Mouse (Mus musculus) lung, embryonic 15.5 days (tissue): Measurements from ENCODE around the gene Pgm5. TPM values are rescaled to one million over a fixed set of nuclear protein-coding genes. Genes with fewer than 3 reads are reported as not detected.

Experiments used
- ATAC-seq: fragments of 200-750 bp; cut with Nextera tagmentation; 2 replicates; pipeline ENCODE4 v1.8.0; 2017; ENCODE audit warnings: moderate number of reproducible peaks, borderline replicate concordance; ENCODE audit not compliant: low FRiP score, low TSS enrichment; ENCODE audit errors: extremely low read depth
- H3K27ac ChIP-seq: fragments of 300-500 bp; sonication (generic); 2 replicates; pipeline ENCODE4 v1.5.1; 2015; ENCODE audit warnings: moderate library complexity, mild to moderate bottlenecking, inconsistent platforms
- H3K27me3 ChIP-seq: fragments of 300-500 bp; sonication (generic); 2 replicates; pipeline ENCODE4 v1.6.1; 2015; ENCODE audit warnings: inconsistent platforms
- H3K36me3 ChIP-seq: fragments of 300-500 bp; sonication (generic); 2 replicates; pipeline ENCODE4 v1.6.1; 2015; ENCODE audit warnings: inconsistent platforms
- H3K4me1 ChIP-seq: fragments of 300-500 bp; sonication (generic); 2 replicates; pipeline ENCODE4 v1.6.1; 2015; ENCODE audit warnings: inconsistent platforms
- H3K4me2 ChIP-seq: fragments of 300-500 bp; sonication (generic); 2 replicates; pipeline ENCODE4 v1.6.1; 2015; ENCODE audit warnings: inconsistent platforms, mild to moderate bottlenecking, moderate library complexity
- H3K4me3 ChIP-seq: fragments of 300-500 bp; sonication (generic); 2 replicates; pipeline ENCODE4 v1.5.1; 2015; ENCODE audit warnings: mild to moderate bottlenecking, inconsistent platforms
- H3K9ac ChIP-seq: fragments of 300-500 bp; sonication (generic); 2 replicates; pipeline ENCODE4 v1.6.1; 2015; ENCODE audit warnings: inconsistent platforms
- H3K9me3 ChIP-seq: fragments of 300-500 bp; sonication (generic); 2 replicates; pipeline ENCODE4 v1.6.1; 2016; ENCODE audit warnings: inconsistent platforms
- WGBS: fragments of 180-500 bp; shearing (Covaris S2); methylation state at CpG from one replicate; pipeline ENCODE4 v1.1.7; 2015; 5-methylcytosine and 5-hydroxymethylcytosine counted together
- polyA plus RNA-seq: library from polyadenylated mRNA; unstranded; fragments of >200 nt; fragmentation: Nextera tagmentation; extraction: Ambion mirVana; gene quantifications from 2 replicates; pipeline ENCODE4 v1.2.1, GENCODE M21; 2015

The Pgm5 gene
- polyA plus RNA-seq = 3.0 and 3.1 TPM in 2 replicates

DNA sequence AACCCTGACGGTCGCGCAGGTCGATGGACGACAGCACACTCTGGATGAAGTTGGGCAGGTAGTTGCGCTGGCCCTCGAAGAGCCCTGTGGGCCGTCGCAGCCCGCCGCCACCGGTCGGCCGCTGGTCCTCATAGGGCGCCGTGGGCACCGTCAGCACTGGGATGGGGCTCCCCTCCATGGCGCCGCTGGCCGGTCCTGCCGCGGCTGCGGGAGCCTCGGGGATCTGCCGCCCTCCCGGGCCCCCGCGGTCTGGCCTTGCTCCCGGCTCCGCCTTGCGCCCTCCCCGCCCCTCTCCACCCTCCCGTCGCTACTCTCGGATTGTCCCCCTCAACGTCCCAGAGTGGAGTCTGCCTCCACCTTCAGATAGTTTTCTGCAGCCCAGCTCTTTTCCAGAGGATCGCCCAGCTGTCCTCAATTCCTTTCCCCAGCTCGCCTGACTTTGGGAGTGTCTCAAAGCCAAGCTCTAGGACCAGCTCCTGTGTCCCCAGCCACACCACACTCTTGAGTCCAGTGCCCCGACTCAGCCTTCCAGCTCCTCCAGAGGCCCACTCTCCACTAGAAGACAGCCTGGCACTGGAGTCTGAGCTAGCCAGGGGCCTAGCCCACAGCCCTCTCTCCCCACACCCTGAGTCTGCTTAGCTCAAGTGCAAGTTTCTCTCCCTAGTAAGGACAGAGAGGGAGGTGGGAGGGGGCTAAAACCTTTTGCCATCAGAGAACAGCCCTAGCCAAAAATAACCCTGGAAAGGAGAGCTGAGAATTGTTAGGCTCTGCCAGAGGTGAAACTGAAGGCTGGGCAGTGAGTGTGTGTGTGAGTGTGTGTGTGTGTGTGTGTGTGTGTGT lies at the start of gene Pgm5:
Pgm5 (minus strand) TSS at position 244 of the 840 bp plus-strand sequence.
- H3K4me3 ChIP-seq = peak within 1 kb of the TSS; percentile 56
- no peaks in the 10 kb centered on the region for H3K9me3 ChIP-seq
- H3K4me2 ChIP-seq = peak within 1 kb of the TSS; percentile 91
- ATAC-seq = peak; percentile 77
- H3K9ac ChIP-seq = peak within 1 kb of the TSS; percentile 47
- under 1% methylated on average over 39 of the region's 39 CpGs for WGBS
- H3K27ac ChIP-seq = peak within 1 kb of the TSS; percentile 57; the same call in 1 of the 2 replicates
- peaks cover 23% of the 10 kb centered on the region; the same call in 1 of the 2 replicates for H3K27me3 ChIP-seq
- no peaks in the 10 kb centered on the region for H3K36me3 ChIP-seq
- H3K4me1 ChIP-seq = peaks cover 12% of the 10 kb centered on the region; the same call in 1 of the 2 replicates

DNA sequence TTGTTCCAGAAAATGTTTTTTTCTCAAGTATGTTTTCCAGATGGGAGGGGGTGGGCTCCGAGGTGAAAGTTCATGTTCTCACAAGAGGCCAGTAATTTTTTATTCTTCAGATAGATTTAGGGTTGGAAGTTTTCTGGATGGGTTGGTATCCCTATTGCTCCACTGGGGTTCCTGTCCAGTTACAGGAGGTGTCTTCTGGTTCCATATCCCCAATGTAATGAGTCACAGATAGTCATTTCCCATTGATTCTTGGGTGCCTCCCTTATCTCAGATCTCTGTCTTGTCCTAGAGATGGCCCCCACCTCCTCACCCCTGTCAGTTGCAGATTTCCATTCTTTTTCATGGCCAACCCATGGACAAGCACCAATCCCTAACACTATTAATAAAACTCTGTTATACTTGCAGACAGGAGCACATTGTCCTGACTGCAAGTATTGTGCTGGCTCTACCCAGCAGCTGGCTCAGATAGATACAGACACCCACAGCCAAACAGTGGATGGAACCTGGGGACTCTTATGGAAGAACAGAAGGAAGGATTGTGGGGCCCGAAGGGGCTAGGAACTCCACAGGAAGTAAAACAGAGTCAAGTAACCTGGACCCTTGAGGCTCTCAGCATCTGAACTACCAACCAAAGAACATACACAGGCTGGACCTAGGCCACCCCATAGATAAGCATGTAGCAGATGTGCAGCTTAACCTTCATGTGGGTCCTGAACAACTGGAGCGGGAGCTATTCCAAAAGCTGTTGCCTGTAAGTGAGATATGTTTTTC lies 46.9 kb upstream of the Pgm5 start:
- WGBS = 86% methylated on average over 3 of the region's 3 CpGs
- Histone ChIP-seq H3K4me3 (no peak overlapping the region), H3K4me2 (no peak overlapping the region), H3K9me3 (no peaks in the 10 kb centered on the region), H3K27ac (no peak overlapping the region), H3K36me3 (no peaks in the 10 kb centered on the region), H3K9ac (no peak overlapping the region), H3K27me3 (peaks cover 20% of the 10 kb centered on the region), H3K4me1 (no peaks in the 10 kb centered on the region)
- ATAC-seq = no peak

DNA sequence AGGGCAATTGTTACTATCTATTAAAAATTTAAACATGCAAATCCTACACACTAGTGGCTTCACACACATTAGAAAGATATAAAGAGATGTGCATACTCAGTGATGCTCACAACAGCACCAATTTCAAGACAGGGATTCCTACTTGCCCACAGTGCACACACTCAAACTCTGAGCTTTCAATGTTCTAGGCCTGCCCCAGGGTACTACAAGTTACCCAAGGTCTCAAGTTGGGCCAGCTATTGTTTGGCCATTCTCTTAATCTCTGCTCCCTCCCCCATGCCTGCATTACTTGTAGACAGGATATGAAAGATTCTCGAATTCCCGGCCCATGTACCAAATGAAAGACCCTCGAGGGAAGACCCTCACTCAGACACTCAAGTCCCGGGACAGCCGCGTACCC lies 46.0 kb upstream of the Pgm5 start:
- H3K4me1 ChIP-seq = no peaks in the 10 kb centered on the region
- H3K9ac ChIP-seq = no peak overlapping the region
- 86% methylated on average over 6 of the region's 6 CpGs for WGBS
- H3K4me3 ChIP-seq = no peak overlapping the region
- no peaks in the 10 kb centered on the region for H3K36me3 ChIP-seq
- H3K27ac ChIP-seq = no peak overlapping the region
- H3K27me3 ChIP-seq = peaks cover 28% of the 10 kb centered on the region
- no peak overlapping the region for H3K4me2 ChIP-seq
- no peak for ATAC-seq
- no peaks in the 10 kb centered on the region for H3K9me3 ChIP-seq

DNA sequence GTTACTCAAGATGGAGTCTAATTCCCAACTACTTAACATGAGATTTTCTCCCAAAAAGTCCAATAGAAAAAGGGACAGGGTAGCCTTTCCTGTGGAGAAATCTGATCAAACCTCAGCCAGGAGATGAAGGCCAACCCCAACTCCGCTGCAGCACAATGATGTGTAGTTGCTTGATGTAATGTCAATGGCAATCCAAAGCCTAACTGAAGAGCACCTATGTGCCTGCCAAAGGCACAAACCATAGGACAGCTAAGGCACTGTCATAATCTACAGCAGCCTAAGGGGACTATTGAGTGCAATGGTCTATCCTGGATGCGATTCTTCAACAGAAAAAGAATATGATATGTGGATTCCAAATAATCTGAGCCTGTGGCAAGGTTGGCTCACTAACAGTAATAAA lies 41.2 kb upstream of the Pgm5 start:
- WGBS = 52% methylated on average over 2 of the region's 2 CpGs
- ATAC-seq = no peak

DNA sequence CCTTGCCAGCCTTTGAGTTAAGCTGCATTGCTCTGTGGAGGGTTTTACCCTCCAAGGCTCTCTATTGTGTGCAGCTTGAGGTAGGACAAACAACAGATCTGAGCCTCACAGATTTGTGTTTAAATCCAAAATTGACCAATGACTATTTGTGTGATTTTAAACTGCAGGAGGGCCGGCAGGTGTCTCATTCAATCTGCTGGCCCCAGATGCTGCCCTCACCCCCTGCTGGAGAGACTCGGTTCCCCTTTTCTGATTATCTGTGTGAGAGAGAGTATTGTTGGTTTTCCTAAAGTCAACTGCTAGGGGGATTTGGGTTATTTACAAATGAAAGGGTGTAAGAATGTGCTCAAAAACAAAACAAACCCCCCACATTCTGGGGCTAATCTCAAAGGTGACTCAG lies 40.6 kb upstream of the Pgm5 start:
- Histone ChIP-seq H3K4me2 (no peak overlapping the region), H3K4me1 (peaks cover 23% of the 10 kb centered on the region), H3K27me3 (peaks cover 79% of the 10 kb centered on the region), H3K27ac (no peak overlapping the region), H3K9ac (no peak overlapping the region), H3K4me3 (no peak overlapping the region), H3K36me3 (no peaks in the 10 kb centered on the region), H3K9me3 (no peaks in the 10 kb centered on the region)
- 3% methylated on average over 2 of the region's 2 CpGs for WGBS
- no peak for ATAC-seq

More for the DNA sequence above, 41.2 kb upstream of the Pgm5 start:
- no peak overlapping the region for H3K27ac ChIP-seq
- peaks cover 19% of the 10 kb centered on the region for H3K4me1 ChIP-seq
- peaks cover 73% of the 10 kb centered on the region for H3K27me3 ChIP-seq
- H3K9ac ChIP-seq = no peak overlapping the region
- no peaks in the 10 kb centered on the region for H3K9me3 ChIP-seq
- no peak overlapping the region for H3K4me3 ChIP-seq
- no peaks in the 10 kb centered on the region for H3K36me3 ChIP-seq
- H3K4me2 ChIP-seq = no peak overlapping the region

DNA sequence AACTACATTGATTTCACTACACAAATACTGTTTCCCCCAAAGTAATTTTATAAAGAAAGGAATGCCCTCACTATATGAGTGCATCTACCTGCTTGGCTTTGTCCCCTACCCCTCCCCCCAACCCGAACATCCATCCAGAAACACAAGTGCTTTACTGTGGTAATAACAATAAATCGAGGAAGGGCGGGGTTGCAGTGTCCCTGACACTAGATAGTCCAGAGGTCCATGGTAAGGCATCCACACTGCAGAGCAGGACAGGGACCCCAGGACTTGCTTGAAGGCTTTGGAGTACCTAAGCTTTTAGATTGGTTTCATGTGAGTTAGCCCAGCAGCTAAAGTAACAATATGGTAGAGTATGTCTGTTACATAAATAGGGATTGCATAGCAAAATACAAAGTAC lies 40.0 kb upstream of the Pgm5 start:
- Histone ChIP-seq H3K36me3 (no peaks in the 10 kb centered on the region), H3K27me3 (peaks cover 85% of the 10 kb centered on the region), H3K9ac (no peak overlapping the region), H3K27ac (no peak overlapping the region), H3K4me3 (no peak overlapping the region), H3K4me2 (no peak overlapping the region), H3K9me3 (no peaks in the 10 kb centered on the region), H3K4me1 (peaks cover 27% of the 10 kb centered on the region)
- WGBS = 15% methylated on average over 3 of the region's 3 CpGs
- no peak for ATAC-seq

DNA sequence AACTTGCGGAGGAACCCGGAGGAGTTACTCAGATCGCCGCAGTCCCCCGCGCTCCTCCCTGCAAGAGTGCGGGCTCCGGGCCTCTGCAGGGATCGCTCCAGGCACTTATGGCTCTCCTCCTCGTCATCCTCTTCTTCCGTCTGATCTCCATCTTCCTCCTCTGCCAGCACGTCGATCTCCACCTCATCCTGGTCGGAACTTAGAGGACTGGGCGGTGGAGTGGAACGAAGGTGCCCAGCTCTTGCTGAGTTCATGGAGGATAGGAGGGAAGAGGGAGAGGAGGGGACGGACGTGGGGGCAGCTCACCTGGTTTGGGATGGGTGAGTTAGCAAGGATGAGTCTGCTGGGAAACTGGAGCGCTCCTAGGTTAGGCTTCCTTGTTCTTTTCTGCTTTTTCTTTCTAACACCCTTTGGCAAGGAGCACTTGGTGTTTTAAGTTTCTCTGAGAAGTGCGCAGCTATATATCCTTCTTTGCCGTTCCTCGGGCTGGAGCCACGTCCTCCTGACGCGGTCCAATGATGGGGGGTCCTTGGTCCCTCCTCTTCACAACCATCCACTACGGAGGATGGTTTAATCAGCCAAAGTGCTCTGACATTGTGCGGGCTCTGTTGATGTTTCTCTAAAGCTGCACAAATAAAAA lies 39.0 kb upstream of the Pgm5 start, which contains the start of gene Foxd4:
Foxd4 (minus strand) TSS at position 617 of the 640 bp plus-strand sequence.
- no peak for ATAC-seq
- Histone ChIP-seq H3K4me3 (peak within 1 kb of the TSS; percentile 36), H3K4me1 (peaks cover 27% of the 10 kb centered on the region), H3K27ac (no peak within 1 kb of the TSS), H3K4me2 (peak within 1 kb of the TSS; percentile 64), H3K36me3 (no peaks in the 10 kb centered on the region), H3K9ac (no peak within 1 kb of the TSS), H3K27me3 (peaks cover 91% of the 10 kb centered on the region), H3K9me3 (no peaks in the 10 kb centered on the region)
- WGBS = 2% methylated on average over 27 of the region's 27 CpGs

DNA sequence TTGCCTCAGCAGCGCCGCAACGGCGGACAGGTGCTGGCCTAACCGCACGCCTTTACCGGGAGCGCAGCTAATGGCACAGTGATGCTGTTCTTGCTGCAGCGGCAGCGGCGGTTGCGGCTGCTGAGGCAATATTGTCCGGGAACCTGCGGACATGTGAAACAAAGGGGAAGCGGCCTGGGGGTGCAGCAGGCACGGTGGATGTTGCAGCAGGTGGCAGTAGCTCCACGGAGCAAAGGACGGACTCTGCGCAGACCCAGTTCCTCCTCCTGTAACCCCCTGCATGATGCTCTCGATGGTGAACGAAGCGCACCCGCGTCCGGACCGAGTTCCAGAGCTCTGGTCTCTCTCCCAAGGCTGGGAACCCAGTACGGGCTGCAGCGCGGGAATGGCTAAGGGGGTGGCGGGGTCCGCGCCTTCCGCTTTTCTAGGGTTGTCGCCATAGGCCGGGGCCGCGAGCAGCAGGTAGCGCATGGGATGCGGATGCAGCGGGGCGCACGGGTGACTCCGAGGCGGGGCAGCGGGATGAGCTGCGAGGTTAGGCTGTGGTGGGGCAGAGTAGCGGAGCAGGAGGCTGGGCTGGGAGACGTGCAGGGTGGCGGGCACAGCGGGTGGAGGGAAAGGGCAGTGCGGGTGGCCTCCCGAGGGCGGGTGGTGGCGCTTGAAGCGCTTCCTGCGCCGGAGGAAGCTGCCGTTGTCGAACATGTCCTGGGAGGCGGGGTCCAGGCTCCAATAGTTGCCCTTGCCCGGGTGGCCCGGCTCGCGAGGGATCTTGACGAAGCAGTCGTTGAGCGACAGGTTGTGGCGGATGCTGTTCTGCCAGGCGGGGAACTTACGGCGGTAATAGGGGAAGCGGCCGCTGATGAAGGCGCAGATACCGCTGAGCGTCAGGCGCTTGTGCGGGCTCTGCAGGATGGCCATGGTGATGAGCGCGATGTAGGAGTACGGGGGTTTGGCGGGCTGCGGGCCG lies 38.2 kb upstream of the Pgm5 start:
- peak; percentile 46 for ATAC-seq
- Histone ChIP-seq H3K4me2 (peak overlapping the region; percentile 64), H3K36me3 (no peaks in the 10 kb centered on the region), H3K4me1 (peaks cover 27% of the 10 kb centered on the region), H3K27me3 (peaks cover 91% of the 10 kb centered on the region), H3K4me3 (peak overlapping the region; percentile 36), H3K9ac (no peak overlapping the region), H3K9me3 (no peaks in the 10 kb centered on the region), H3K27ac (no peak overlapping the region)
- WGBS = under 1% methylated on average over 84 of the region's 84 CpGs

DNA sequence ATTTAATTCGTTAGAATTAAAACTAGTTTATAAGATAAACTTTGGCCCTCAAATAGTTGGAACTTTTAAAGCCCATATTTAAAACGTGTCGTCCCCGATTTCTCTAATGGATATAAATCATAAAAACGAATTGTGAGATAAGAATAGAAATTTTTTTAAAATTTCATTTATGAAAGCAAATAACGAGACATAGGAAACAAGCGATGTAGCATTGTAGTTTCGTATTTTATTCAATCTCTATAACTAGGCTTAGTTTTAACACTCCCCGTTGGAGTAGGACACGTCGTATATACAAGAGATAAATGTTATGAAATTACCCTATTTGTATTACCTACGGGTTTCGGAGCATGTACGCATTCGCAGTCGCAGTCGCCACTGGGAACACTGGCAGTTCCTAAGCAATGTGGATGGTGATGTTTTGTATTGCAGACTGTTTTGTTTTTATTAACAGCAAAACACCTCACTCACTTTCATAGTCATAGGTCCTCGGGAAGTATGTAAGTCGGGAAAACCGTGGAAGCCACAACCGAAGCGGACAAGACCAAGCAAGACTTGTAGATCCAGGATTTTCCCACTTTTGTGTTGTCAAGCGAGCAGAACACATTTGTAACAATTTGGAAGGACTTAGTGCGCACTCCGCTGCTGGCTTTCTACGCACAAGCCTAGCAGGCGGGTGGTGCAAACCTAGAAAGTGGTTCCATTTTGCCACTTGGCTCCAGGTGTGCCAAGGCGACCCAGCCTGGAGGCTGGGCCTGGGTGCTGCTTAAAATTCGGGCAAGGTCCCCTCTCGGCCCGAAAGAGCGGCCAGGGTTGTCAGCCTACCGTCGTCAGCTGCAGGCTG lies 37.3 kb upstream of the Pgm5 start:
- H3K27me3 ChIP-seq = peaks cover 85% of the 10 kb centered on the region
- H3K4me2 ChIP-seq = peak overlapping the region; percentile 64
- no peak for ATAC-seq
- H3K9me3 ChIP-seq = no peaks in the 10 kb centered on the region
- no peaks in the 10 kb centered on the region for H3K36me3 ChIP-seq
- H3K4me1 ChIP-seq = peaks cover 27% of the 10 kb centered on the region
- H3K4me3 ChIP-seq = peak overlapping the region; percentile 36
- no peak overlapping the region for H3K9ac ChIP-seq
- 4% methylated on average over 34 of the region's 34 CpGs for WGBS
- H3K27ac ChIP-seq = no peak overlapping the region

DNA sequence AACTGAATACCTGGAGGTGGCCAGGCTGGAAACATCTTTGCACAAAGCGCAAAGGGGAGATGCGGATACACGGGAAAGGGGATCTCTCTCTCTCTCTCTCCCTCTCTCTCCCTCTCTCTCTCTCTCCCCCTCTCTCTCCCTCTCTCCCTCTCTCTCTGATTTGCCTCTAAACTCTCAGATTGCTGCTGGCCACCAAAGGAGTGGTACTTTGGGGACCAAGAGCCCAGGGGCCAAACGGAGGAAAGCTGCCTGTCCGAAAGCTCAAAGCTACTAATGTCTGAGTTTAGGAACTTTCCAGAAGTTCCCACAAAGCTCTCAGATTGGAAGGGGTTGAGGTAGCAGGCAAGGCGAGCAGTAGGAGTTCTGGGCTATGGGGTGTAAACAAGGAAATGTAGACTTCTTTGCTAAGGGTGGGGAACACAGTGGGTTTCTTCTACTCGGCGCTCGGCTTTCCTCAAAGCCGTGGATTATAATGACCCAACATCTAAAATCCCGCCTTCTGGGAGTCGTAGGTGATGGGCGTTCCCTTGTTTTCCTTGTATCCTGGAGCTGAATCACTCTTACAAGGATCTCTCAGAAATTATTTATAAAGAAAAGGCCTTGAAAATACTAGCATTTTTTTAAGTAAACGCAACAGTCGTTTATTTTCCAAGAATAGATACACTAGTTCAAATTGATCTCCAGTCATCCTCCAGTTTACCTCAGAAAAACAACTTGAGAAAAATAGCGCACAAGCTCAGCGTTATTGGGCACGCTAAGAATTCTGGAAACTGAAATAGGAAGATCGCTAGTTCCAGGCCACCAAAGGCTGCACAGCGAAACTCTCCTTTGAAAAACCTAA lies 36.5 kb upstream of the Pgm5 start:
- ATAC-seq = no peak
- peaks cover 27% of the 10 kb centered on the region for H3K4me1 ChIP-seq
- H3K4me2 ChIP-seq = no peak overlapping the region
- H3K4me3 ChIP-seq = no peak overlapping the region
- no peaks in the 10 kb centered on the region for H3K36me3 ChIP-seq
- no peak overlapping the region for H3K9ac ChIP-seq
- no peak overlapping the region for H3K27ac ChIP-seq
- H3K9me3 ChIP-seq = no peaks in the 10 kb centered on the region
- WGBS = 4% methylated on average over 20 of the region's 20 CpGs
- peaks cover 84% of the 10 kb centered on the region for H3K27me3 ChIP-seq
